Mouse (Mus musculus) skeletal muscle tissue, adult 2 months (tissue): ENCODE data around the gene Lypd6b.

Experiments
- DNase-seq: peaks from one replicate; pipeline ENCODE4 v3.0.0-alpha.2; 2012; ENCODE audit warnings: low read depth, low spot score

The Lypd6b gene

DNA sequence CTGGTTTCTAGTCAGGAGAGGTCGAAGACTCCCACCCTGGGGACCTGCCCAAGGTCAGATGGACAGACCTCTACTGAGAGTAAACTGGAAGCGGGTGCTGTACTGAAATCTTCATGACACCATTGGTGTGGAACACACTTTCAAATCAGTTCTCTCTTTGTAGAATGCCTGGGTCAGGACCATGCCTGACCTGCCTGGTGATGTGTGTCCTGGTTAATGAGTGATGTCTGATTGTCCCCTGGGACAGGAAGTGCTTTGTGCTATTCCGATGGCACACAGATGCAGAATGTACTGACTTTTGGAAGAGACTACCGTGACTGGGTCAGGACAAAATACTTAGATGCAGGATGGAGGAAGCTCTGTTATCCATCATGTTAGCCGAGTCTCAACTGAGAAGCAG is 17.0 kb upstream of the Lypd6b start:
- DNase-seq = no peak

DNA sequence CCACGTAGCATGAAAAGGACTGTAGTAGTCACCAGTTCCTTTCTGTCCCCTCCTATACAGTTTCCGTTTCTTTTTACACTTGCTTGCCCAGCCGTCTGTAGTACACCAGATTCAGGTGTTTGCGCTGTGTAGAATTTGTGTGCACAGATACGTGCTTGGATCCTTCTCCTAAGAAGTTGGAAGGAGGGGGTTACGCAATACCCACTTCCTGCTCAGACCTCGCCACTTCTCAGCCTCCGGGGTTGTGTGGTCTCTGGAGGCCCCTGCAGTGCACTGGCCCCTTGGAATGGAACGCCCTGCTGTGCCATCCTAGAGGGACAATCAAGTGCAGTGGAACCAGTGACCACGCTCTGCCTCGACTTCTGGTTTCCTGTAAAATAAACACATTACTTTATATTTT is 16.3 kb upstream of the Lypd6b start:
- no peak for DNase-seq

DNA sequence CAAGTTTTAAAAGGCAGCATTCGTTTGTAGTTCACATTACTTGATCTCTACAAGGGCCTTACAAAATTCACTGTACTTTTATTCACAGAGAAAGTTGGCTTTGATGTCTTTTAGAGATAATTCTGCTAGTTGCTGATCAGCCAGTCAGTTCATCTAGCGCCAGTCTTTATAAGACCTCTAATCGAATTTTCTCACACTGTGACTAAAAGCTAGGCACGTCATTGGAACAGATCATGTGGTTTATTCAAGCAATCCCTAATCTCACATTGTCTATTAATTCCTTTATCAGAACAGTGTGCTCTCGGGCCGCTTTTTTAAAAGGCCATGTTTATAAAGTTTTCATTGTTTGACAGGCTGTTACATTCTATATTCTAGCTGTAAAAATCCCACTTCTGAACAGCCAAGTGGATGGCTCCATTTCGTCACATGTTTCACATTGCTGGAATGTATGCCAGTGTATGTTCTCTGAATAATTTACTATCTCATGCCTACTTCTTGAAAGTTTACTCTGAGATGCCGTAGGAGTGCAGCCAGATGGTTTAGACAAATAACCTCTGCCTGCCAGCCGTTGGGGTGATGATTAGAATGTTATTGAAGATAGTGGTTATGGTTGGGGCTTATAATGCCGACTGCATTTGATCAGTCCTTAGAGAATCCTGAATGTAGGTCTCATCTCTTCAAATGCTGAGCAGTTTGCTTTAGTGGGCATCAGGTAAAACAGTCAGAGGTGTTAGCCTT is 14.1 kb upstream of the Lypd6b start:
- no peak for DNase-seq

DNA sequence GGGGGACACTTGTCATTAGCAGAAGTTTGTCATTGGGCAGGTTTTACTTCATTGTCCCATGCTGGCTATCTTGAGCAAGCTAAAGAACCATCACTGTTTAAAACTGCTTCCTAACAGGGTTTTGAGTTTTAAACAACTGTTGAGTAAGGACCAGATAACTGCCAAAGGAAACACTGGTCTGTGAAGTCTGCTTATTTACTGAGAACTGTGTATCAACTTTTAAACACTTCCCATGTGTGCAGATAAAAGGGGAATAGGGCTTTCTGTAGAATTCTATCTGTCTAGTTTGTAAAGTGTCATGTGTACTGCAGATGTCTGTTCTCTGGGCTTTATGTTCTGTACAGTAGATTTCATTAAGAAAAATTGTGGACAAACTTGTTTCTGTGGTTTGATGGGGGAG is 13.3 kb upstream of the Lypd6b start:
- DNase-seq = no peak

DNA sequence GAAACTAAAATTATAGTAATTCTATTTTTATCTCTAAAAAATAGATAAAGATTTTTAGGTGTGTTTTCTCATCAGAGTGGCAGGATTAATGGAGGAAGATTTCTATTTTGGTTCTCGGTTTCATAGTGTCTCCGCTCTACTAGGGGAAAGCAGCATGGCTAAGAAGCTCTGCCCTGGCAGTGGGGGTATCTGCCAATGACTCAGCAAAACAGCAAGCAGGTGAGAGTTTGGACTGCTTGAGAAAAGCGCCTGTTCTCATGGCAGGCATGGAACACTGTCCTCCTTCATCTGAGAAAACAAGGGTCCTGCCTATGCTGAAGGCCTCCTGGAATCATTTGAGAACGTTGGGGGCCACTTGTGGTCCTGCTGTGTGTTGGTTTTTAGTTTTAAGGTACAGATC is 12.3 kb upstream of the Lypd6b start:
- DNase-seq = no peak

DNA sequence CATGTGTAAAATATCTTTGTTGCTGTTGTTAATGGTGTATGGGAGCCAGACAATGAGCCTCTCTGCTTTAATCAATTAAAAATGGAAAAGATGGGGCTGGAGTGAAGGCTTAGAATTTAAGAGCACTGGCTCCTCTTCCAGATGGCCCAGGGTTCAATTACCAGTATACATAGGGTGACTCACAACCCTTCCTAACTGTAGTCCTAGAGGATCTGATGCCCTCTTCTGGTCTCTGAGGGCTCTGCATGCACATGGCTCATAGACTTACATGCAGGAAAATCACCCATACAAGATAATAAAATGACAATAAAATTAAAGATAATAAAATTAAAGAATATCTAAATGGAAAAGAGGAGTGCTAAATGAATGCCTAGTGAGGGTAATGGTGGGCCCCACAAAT is 11.8 kb upstream of the Lypd6b start:
- DNase-seq = no peak

DNA sequence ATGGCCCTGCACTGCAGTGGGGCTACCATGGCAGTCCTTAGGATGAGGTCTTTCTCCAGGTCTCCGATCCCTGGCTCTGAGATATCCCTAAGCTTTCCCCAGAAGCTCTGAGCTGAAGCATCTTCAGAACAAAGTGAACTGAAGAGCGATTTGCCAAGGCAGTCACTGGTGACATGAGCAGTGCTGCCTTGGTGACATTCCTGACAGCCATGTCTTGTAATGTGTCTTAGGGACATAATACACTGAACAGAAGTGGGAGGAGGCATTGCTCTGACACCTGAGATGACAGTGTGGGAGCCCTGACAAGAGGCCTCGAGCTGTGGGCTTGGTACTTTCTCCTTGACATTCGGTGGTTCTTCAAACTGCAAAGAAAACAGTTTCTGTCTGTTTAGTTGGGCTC is 11.1 kb upstream of the Lypd6b start:
- DNase-seq = no peak

DNA sequence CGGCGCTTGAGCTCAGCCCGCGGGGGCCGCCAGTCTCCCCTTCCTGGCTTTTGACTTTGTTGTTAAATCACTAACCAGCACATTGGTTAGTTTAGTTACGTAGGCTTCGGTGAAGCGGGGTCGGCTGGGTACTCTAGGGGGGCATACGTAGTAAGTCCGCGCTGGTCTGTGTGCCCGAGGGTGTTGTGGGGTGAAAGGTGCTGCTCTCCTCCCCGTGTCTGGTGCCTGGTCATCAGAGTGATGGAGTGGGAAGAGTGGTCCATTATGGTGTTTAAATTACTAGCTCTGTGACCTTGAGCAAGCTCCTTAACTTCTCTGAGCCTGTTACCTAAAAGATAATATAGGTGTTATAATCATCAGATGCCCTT is 547 bp downstream of the Lypd6b start:
- no peak for DNase-seq

DNA sequence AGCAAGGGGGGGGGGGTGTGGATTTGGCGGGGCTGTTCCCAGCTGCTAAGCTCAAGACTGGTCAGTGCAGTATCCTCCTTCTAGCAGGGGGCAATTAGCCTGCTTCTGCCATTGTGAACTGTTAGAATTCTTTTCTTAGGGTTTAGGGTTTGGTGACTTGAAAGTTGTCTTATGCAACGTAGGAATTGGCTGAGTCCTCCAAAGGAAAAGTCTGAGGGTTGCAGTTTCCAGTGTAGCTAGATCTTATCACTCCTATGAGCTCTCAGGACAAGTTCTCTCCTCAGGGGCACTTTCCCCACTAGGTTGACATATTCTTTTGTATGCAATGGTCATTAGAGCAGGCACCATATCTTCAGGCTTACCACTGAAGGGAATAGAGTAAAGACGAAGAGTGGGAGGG is 1.2 kb downstream of the Lypd6b start:
- no peak for DNase-seq

DNA sequence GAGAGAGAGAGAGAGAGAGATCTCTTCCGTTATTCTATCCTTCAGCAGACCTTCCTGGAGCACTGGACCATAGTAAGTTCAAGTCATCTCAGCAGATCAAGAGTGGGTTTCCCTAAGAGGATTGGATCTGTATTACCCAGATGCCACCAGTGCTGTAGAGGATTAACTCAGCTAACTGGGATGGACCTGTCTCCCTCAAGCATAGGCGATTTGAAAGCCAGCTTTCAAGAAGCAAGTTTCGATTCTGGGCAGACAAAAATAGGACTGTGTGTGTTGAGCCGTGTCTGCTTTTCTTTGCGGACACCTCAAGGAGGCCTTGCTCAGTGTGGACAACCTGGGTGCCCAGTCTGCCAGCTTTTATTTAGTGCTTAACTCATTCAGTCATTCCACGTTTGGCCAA is 1.6 kb downstream of the Lypd6b start:
- no peak for DNase-seq

DNA sequence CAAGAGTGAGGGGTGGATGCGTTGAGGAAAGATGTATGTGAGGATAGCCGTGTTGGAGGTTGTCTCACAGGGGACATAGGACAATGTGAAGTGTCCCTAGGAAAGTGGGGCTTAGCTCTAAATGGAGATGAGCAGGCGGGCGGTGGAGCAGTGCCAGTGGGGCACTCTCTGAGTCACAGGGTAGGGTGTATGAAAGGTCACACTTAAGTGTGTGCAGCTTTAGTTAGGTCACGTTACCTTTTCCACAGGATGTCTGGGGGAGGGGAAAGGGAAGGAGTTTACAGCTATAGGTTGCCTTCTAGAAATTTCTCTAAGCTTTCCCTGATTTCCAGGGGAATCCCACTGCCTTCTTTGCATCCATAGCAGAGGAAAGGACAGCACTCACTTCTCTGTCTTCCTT is 2.0 kb downstream of the Lypd6b start:
- DNase-seq = no peak

DNA sequence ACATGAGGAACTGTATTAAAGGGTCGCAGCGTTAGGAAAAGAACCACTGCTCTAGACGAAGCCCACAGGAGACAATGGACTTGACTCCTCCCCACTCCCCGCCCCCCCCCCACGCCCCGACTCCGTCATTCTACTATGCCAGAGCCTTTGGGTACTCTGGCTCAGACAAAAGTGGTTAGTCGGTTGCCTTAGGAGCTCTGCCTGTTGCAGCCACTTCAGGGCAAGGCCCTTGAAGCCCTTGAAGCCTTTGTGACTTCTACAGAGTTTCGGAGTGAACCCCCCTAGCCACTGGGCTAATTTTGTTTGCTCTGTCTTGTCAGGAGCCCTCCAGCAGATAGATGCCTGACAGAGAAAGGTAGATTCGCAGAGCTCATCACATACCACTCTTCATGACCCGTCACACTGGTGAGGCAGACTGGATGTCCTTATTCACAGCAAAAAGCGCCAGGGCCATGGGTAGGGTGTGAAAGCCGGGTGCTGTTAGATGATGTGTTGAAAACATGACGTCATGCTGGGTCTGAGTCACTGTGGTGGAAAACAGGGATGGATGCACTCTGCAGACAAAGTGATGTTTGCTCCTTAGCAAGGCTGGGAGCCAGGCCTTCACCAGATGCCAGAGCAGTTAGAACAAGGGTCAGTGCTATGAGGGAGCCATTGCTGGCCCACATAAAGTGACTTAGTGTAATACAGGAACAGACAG is 10.1 kb downstream of the Lypd6b start:
- DNase-seq = peak; percentile 18

DNA sequence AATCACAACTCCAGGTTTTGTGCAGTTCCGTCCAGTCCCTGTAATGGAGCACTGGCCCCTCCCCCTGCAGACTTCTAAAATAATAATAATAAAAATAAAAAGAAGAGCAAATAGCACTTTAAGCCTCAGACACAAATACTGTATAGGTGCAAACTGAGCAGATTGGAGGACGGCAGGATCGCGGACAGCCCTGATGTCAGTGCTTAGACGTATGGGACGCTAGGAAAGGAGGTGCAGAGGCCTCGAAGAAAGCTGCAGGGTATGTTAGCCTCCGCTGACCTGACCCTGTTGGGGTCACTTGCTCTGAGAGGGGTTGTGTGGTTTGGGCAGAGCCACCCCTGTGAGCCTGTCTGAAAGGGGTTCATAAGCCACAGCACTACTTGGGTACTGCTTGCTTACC is 17.0 kb downstream of the Lypd6b start:
- DNase-seq = no peak

DNA sequence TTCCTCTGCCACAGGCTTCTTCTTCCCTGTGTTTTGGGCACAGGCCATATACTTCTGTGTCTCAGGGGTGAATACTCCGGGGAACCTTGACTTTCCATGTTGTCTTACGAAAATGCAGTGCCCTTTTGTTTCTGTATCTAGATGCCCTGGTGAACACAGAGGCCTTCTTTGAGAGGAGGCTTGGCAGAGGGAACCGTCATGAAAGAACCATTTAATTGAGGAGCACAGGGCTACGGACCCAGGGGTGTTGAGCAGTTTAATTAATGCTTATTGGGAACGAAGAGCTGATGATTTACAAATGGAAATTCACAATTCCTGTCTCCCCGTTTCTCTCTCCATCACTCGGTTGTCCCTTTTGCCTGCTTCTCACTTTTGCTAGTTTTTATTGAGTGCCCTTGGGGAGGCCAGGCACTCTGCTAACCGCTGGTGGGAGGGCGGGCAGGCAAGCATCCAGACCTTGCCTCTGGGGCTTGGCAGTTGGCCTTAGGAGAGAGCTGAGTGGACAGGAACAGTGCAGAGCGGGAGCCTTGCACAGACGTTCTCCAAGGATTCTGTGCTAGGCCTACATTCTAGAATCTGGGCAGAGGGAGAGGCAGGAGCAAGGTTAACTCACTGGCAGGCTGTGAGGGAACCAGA is 18.4 kb downstream of the Lypd6b start:
- no peak for DNase-seq

DNA sequence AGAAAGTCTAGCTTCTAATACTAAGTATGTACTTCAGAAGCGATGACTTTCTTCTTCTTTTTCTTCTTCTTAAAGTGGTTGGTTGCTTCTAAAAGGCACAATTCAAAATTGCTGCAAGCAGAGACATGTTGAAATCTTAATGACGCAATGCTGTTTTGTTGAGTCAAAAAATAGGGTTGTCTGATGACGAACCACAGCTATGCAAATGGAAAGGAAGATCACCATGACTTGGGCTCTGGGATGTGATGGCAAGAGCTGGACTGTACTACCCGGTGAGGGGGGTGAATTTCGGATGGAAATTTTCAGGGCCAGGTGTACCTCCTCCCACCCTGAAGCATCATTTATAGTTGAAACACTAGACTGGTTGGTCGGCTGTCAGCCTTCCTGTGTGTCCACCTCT is 22.0 kb downstream of the Lypd6b start:
- DNase-seq = no peak

DNA sequence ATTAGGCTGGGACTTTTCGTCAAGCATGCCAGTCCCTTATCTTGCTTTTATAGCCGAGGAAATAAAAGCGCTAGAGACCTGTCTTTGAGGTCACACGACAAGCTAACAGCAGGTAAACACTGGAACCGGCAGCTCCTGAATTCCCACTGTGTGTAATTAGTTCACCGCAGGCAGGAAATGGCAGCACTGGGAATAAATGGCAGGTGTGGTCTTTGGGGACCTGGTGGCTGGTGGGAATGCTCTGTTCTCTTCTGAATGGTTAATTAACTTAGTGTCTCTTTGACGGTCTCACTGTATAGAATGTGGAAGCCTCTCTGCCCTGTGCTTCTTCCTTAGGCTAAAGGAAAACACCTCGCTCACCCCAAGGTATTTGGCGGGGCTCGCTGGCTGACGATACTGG is 23.9 kb downstream of the Lypd6b start:
- DNase-seq = no peak

DNA sequence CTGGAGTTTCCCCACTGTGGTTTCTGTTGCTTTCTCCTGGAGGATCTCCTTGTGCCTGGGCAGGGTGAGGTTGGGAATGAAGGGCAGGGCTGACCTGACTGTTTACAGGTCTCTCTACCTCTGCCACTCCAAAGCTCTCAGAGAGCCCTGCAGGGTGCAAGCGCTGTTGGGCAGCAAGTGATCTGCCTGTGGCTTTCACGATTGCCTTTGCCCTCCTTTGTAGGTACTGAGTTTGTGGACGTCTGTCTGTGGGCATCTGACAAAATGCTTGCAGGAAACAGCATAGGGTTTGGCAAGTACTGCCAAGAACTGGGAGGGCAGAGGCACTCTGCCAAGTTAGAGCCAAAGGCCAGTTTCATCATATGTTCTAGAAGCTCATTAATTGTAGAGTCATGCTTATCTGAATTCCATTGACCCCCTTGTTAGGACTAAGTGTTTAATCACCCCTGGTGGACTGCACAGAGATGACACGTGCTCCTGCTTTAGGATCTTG is 24.4 kb downstream of the Lypd6b start:
- peak; percentile 21 for DNase-seq

DNA sequence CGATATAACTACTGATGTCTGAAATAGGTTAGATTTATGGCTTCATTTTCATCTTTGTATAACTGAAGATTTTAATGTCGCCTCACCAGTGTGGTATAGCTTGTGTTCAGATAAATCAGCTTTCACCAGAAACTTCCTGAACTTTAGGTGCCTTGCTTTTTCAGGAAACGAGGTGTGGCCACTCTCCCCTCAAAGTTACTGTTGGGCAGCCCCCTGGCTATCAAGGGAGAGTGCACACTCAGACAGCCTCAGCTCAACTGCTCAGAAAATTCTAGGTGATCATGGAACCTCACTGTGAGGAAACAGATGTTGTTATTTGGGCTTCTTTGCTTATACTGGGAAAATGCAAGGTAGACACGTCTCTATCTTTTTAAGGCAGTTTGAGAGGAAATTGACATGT is 25.7 kb downstream of the Lypd6b start:
- no peak for DNase-seq

DNA sequence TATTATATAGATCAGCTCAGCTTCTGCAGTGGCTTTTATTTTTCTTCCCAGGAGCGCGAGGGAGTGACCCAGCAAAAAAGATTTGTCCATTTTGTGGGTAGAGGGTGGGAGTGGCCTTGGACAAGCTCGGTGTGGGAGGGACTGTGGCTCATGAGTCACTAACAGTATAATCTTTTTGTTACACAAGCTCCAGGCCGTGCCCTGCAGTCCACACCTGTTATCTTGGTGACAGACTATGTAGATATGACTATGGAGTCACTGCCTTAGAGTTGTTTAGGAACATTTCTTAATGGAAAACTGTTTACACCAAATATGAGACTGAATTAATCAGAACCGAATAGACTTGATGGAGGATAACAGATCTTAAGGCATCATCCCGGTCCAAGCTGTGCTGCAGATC is 26.5 kb downstream of the Lypd6b start:
- no peak for DNase-seq

DNA sequence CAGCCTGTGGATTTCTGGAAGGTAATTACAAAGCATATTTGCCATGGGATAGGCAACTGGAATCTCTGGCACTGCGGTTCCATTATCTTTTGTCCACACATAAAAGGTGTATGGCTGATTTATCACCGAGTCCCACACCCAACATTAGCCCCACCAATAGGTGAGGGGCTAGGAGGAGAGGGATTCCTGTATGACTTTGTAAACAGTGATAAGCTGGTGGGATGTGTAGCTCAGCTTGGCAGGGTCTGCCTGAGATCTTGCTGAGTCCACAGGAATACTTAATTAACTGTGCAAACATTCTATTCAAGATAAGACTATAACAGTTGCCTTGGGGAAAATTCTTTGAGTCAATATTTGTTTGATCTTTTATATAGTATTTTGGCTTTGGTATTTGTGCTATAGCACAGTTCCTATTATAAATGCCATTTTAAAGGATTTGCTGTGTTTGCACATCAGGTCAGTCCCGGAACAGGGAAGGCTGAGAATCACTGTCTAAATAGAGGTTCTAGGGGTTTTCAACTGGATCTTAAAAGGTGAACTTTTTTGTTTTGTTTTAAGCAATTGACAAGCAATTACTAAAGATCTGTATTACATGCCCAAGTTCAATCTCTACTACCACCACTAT is 28.3 kb downstream of the Lypd6b start:
- DNase-seq = no peak

DNA sequence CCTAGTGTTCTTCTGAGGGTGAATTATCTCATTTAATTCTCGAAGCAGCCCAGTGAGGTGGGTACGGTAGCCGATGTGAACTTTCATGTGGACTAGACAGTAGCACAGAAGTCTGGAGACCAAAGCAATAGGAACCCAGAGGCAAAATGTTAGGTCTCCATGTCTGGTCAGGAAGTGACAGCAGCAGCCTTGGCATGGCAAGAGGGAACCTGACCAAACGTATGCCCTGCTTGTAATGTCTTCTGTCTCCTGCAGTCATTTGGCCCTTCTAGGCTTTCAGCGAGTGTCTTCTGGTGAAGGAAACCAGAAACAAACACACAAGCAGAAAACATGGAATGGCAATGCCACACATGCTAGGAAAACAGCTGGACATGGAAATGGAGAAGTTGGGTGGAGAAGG is 29.1 kb downstream of the Lypd6b start:
- DNase-seq = no peak

DNA sequence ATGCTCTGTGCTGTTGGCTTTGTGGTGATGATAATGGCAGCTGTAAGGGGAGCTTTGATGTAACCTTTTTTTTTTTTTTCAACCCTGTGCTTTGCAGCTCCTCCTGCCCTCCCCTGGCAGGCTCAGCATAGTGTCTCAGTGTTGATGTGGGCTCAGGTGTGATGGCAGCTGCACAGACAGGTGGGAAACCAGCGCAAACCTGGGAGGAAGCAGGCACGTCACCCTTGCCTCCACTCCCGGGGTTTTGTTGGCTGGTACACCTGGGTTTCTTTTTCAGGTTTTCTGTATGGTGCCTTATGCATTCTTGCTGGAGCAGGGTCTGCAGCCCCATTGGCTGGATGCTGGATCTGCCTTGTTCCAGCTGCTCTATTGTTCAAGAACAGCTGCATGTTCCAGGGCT is 29.7 kb downstream of the Lypd6b start:
- no peak for DNase-seq

DNA sequence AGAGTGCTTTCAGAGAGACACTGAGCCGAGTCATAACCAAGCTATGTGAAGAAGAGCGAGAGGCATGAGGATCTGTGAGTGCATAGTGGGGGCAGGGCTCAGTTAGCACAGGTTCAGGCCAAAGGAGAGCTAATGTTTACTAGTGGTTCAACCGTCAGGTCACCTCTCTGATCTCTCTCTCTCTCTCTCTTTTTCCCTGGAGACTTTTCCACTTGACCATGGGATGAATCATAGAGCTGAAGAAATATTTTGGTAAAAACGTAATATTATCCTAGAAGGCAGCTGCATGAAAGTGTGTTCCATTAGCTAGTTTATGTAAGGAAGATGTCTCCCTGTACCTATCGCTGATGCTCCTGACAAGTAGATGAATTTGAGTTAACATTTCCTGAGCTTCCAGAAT is 30.6 kb downstream of the Lypd6b start:
- no peak for DNase-seq
